Mouse (Mus musculus): ENCODE data around the gene Sdc1.

The Sdc1 gene

GRCm38 (mm10) chr12:8782565-8782964, 11.4 kb downstream of the Sdc1 start:
- no peak for DNase-seq (ENCODE audit: low spot score in 2 of 2)

- DNase-seq (ENCODE audit: low spot score in 2 of 2): no peak
Measured at GRCm38 (mm10) chr12:8784189-8784588, 13.1 kb downstream of the Sdc1 start.

- DNase-seq (ENCODE audit: low spot score in 2 of 2): no peak
Measured at GRCm38 (mm10) chr12:8786476-8786875, 15.4 kb downstream of the Sdc1 start.

- DNase-seq (ENCODE audit: low spot score in 2 of 2): no peak
Measured at GRCm38 (mm10) chr12:8786984-8787730, 16.0 kb downstream of the Sdc1 start.

GRCm38 (mm10) chr12:8788469-8788868, 17.3 kb downstream of the Sdc1 start:
- no peak for DNase-seq (ENCODE audit: low spot score in 2 of 2)

GRCm38 (mm10) chr12:8790615-8791014, 19.5 kb downstream of the Sdc1 start:
- DNase-seq (ENCODE audit: low spot score in 2 of 2): no peak

GRCm38 (mm10) chr12:8793410-8794051, 22.4 kb downstream of the Sdc1 start:
- DNase-seq (ENCODE audit: low spot score in 2 of 2): no peak

GRCm38 (mm10) chr12:8797936-8798335, 26.8 kb downstream of the Sdc1 start:
- DNase-seq (ENCODE audit: low spot score in 2 of 2): no peak

GRCm38 (mm10) chr12:8798486-8799020, 27.4 kb downstream of the Sdc1 start:
- DNase-seq (ENCODE audit: low spot score in 2 of 2): no peak

GRCm38 (mm10) chr12:8803421-8804076, 32.4 kb downstream of the Sdc1 start:
- no peak for DNase-seq (ENCODE audit: low spot score in 2 of 2)

- no peak for DNase-seq (ENCODE audit: low spot score in 2 of 2)
Measured at GRCm38 (mm10) chr12:8804077-8804456, 32.9 kb downstream of the Sdc1 start.

GRCm38 (mm10) chr12:8804934-8805722, 34.0 kb downstream of the Sdc1 start:
- DNase-seq (ENCODE audit: low spot score in 2 of 2): no peak

- no peak for DNase-seq (ENCODE audit: low spot score in 2 of 2)
Measured at GRCm38 (mm10) chr12:8809086-8809485, 38.0 kb downstream of the Sdc1 start.

GRCm38 (mm10) chr12:8809626-8810025, 38.5 kb downstream of the Sdc1 start:
- no peak for DNase-seq (ENCODE audit: low spot score in 2 of 2)

GRCm38 (mm10) chr12:8810966-8811365, 39.8 kb downstream of the Sdc1 start:
- DNase-seq (ENCODE audit: low spot score in 2 of 2): no peak

GRCm38 (mm10) chr12:8811441-8811871, 40.3 kb downstream of the Sdc1 start:
- DNase-seq (ENCODE audit: low spot score in 2 of 2): no peak

GRCm38 (mm10) chr12:8811894-8812560, 40.9 kb downstream of the Sdc1 start:
- DNase-seq (ENCODE audit: low spot score in 2 of 2): no peak

GRCm38 (mm10) chr12:8817467-8818232, 46.5 kb downstream of the Sdc1 start:
- DNase-seq (ENCODE audit: low spot score in 2 of 2): no peak

GRCm38 (mm10) chr12:8818233-8818672, 47.1 kb downstream of the Sdc1 start:
- DNase-seq (ENCODE audit: low spot score in 2 of 2): no peak

GRCm38 (mm10) chr12:8824995-8825703, 54.0 kb downstream of the Sdc1 start:
- no peak for DNase-seq (ENCODE audit: low spot score in 2 of 2)

All from frontal cortex, postnatal 14 days (tissue).